Mouse (Mus musculus) embryonic facial prominence, embryonic 13.5 days (tissue): ENCODE measurements at regions not wholly inside any gene's neighbourhood (a gene's known extent, or its start where the extent isn't known, plus 50 kb on each side); places are given as distances from the start of the nearest gene placed in this dataset.

Source experiments
- ATAC-seq: fragments of 200-750 bp; cut with Nextera tagmentation; 2 replicates; pipeline ENCODE4 v1.8.0; 2017; ENCODE audit warnings: low read depth; ENCODE audit not compliant: insufficient number of reproducible peaks, insufficient read depth, low FRiP score, low TSS enrichment
- H3K27ac ChIP-seq: fragments of 300-500 bp; sonication (generic); 2 replicates; pipeline ENCODE4 v1.5.1; 2015; ENCODE audit warnings: moderate library complexity, mild to moderate bottlenecking, inconsistent platforms
- H3K27me3 ChIP-seq: fragments of 300-500 bp; sonication (generic); 2 replicates; pipeline ENCODE4 v1.6.1; 2015; ENCODE audit warnings: mild to moderate bottlenecking, inconsistent platforms
- H3K36me3 ChIP-seq: fragments of 300-500 bp; sonication (generic); 2 replicates; pipeline ENCODE4 v1.6.1; 2015; ENCODE audit warnings: mild to moderate bottlenecking, inconsistent platforms
- H3K4me1 ChIP-seq: fragments of 300-500 bp; sonication (generic); 2 replicates; pipeline ENCODE4 v1.6.1; 2015; ENCODE audit warnings: inconsistent platforms
- H3K4me2 ChIP-seq: fragments of 300-500 bp; sonication (generic); 2 replicates; pipeline ENCODE4 v1.6.1; 2015; ENCODE audit warnings: moderate library complexity, mild to moderate bottlenecking, inconsistent platforms
- H3K4me3 ChIP-seq: fragments of 300-500 bp; sonication (generic); 2 replicates; pipeline ENCODE4 v1.5.1; 2015; ENCODE audit warnings: mild to moderate bottlenecking, inconsistent platforms
- H3K9ac ChIP-seq: fragments of 300-500 bp; sonication (generic); 2 replicates; pipeline ENCODE4 v1.6.1; 2015; ENCODE audit warnings: mild to moderate bottlenecking, inconsistent platforms
- H3K9me3 ChIP-seq: fragments of 300-500 bp; sonication (generic); 2 replicates; pipeline ENCODE4 v1.6.1; 2016; ENCODE audit warnings: inconsistent platforms
- WGBS: fragments of 180-500 bp; shearing (Covaris S2); methylation state at CpG from one replicate; pipeline ENCODE4 v1.1.7; 2015; ENCODE audit warnings: mixed read lengths; 5-methylcytosine and 5-hydroxymethylcytosine counted together

DNA sequence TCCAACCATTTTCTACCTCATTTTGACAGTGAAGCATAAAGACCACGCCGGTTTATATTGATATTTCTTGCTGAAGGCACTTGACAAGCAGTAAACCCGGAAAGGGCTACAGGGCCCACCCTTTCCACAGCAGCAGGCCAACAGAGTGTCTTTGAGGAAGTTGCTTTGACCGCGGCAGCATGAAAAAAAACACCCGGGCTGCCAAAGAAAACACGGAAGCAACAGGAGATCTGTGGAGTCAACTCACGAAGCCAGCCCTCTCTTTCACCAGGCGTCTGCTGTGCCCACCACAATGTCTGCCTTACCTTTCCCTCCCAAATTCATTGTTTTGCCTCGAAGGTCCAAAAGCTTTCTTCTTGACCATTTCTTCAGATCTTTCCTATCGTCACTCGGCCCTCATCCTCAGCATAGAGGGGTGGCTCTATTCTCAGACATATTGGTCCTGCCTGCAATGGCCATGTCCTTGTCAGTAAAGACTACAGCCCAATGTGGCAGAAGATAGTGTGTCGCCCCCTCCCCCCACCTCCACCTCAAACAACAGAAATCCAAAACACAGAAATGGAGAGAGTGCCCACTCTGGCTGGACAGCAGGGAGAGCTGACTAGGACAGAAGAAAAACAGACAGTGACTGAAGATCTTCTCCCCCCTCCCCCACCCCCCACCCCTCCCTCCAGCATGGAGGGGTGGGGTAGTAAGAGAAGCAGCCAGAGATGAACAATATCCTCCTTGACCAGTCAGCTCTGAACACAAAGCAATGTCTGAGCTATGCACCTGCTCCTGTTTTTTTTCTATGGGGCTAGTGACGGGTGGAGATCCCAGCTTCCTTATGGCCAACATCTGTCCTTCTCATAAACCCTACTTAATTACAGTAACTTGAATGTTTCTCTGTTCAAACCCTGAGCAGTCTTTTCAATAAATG, 82.8 kb upstream of the Tmc1 start:
- Histone ChIP-seq H3K4me3 (no peak overlapping the region), H3K27ac (no peak overlapping the region), H3K9me3 (no peaks in the 10 kb centered on the region), H3K9ac (no peak overlapping the region), H3K27me3 (no peaks in the 10 kb centered on the region), H3K4me2 (no peak overlapping the region), H3K36me3 (no peaks in the 10 kb centered on the region), H3K4me1 (0 out of 2 replicates have a peak, but pooled peaks cover 8% of the 10 kb centered on the region)
- ATAC-seq = 0 out of 2 replicates have a peak, but pooled peaks have one; percentile 26
- WGBS = 59% methylated on average over 14 of the region's 14 CpGs

DNA sequence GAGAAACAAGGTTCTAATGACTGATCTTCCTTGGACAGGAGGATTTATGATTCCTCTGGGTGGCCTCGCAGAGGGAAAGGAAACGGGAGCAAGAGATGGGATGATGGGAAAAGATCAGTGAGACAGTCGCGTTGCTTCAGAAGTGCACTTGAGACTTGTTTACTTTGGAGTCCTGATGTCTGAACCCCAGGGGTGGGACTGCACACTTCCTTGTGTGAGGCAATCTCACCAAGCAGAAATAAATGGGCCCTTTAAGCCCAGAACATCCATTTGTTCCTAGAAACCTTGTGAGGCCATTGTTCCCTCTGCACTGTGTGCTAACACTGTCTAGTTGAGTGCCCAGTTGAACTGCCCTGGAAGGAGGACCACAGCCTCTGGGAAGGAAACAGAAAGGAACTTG, 81.5 kb upstream of the Tmc1 start:
- H3K4me2 ChIP-seq = no peak overlapping the region
- WGBS = 84% methylated on average over 4 of the region's 4 CpGs
- no peaks in the 10 kb centered on the region for H3K27me3 ChIP-seq
- H3K9ac ChIP-seq = no peak overlapping the region
- no peak overlapping the region for H3K4me3 ChIP-seq
- no peak overlapping the region for H3K27ac ChIP-seq
- H3K36me3 ChIP-seq = no peaks in the 10 kb centered on the region
- ATAC-seq = no peak
- H3K4me1 ChIP-seq = 0 out of 2 replicates have a peak, but pooled peaks cover 8% of the 10 kb centered on the region
- no peaks in the 10 kb centered on the region for H3K9me3 ChIP-seq

- Histone ChIP-seq H3K27me3 (no peaks in the 10 kb centered on the region), H3K36me3 (no peaks in the 10 kb centered on the region), H3K4me2 (no peak overlapping the region), H3K9me3 (no peaks in the 10 kb centered on the region), H3K9ac (no peak overlapping the region), H3K4me3 (no peak overlapping the region), H3K27ac (no peak overlapping the region), H3K4me1 (0 out of 2 replicates have a peak, but pooled peaks cover 8% of the 10 kb centered on the region)
- WGBS = 89% methylated on average over 3 of the region's 3 CpGs
- no peak for ATAC-seq
Observed at GRCm38 (mm10) chr19:21033991-21034390, 80.0 kb upstream of the Tmc1 start.

DNA sequence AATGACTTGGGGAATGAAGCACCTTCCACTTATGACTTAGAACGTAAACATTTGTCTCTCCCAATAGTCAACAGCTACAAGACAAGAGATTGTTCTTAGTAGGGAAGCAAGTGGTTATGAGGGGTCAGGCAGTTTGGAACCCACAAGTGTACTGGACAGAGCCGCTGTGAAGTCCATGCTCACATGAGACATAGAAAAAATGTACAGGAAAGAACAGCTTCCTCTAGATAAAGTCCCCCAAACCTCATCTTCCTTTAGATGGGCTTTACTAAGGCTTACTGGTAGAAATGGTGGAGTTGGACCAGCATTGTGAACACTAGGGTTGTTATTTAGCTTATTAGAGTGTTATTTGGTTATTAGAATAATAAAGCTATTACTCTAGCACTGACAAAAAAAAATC, 78.6 kb upstream of the Tmc1 start:
- no peak for ATAC-seq
- Histone ChIP-seq H3K36me3 (no peaks in the 10 kb centered on the region), H3K9me3 (no peaks in the 10 kb centered on the region), H3K9ac (no peak overlapping the region), H3K27me3 (no peaks in the 10 kb centered on the region), H3K27ac (no peak overlapping the region), H3K4me1 (0 out of 2 replicates have a peak, but pooled peaks cover 8% of the 10 kb centered on the region), H3K4me2 (no peak overlapping the region), H3K4me3 (no peak overlapping the region)
- WGBS = 88% methylated on average over 2 of the region's 2 CpGs

DNA sequence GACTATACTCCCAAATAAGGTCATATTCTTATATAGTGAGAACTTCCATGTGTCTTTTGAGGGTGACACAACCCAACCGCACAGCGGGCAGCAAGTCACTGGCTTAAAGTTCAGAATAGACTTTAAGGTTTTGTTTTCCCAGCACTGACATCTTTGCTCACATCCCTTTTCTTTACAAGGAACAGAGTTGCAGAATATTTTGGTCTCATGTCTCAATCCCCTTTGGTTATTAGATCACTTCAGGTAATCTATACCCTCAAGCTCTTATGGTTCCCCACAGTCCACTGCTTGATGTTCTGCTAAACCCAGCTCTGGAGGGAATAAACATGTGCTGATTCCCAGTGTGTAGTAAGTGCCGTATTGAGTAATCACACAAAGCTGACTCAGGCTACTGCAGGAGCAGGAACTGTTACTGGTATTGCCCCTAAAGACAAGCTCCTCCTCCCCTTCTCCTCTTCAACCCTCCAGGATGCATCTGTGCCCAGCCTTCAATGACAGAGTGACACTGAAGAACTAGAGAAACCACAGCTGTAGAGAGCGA, 77.8 kb upstream of the Tmc1 start:
- Histone ChIP-seq H3K4me3 (no peak overlapping the region), H3K27ac (no peak overlapping the region), H3K36me3 (no peaks in the 10 kb centered on the region), H3K27me3 (no peaks in the 10 kb centered on the region), H3K9me3 (no peaks in the 10 kb centered on the region), H3K9ac (no peak overlapping the region), H3K4me1 (0 out of 2 replicates have a peak, but pooled peaks cover 5% of the 10 kb centered on the region), H3K4me2 (no peak overlapping the region)
- 85% methylated on average over 4 of the region's 4 CpGs for WGBS
- no peak for ATAC-seq

GRCm38 (mm10) chr19:21030971-21031370, 77.0 kb upstream of the Tmc1 start:
- no peaks in the 10 kb centered on the region for H3K27me3 ChIP-seq
- no peak overlapping the region for H3K4me2 ChIP-seq
- WGBS = 69% methylated on average over 5 of the region's 5 CpGs
- no peaks in the 10 kb centered on the region for H3K36me3 ChIP-seq
- no peak overlapping the region for H3K27ac ChIP-seq
- no peak overlapping the region for H3K9ac ChIP-seq
- ATAC-seq = no peak
- H3K4me3 ChIP-seq = no peak overlapping the region
- no peaks in the 10 kb centered on the region for H3K4me1 ChIP-seq
- no peaks in the 10 kb centered on the region for H3K9me3 ChIP-seq

GRCm38 (mm10) chr19:21028981-21029380, 75.0 kb upstream of the Tmc1 start:
- Histone ChIP-seq H3K27ac (no peak overlapping the region), H3K4me1 (no peaks in the 10 kb centered on the region), H3K27me3 (no peaks in the 10 kb centered on the region), H3K9ac (no peak overlapping the region), H3K4me3 (no peak overlapping the region), H3K4me2 (no peak overlapping the region), H3K9me3 (no peaks in the 10 kb centered on the region), H3K36me3 (no peaks in the 10 kb centered on the region)
- no peak for ATAC-seq
- WGBS = 90% methylated on average over 3 of the region's 3 CpGs

DNA sequence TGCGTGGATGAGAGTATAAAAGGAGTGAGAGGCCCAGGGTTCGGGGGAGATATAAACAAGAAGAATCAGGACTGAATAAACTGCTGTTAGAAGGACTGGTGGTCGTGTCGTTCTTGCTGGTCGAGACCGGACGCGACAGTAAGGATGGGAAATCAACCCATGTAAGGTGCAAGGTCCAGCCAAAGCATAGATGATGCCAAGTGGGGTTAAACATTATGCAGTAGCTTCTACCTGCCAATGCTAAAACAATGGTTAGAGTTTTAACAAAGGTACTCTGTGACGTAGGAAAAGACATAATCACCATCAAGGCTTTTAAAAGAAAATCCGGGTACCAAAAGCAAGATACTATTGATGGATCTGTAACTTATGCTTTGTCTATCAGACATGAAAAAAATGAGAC, 58.4 kb upstream of the Tmc1 start:
- 85% methylated on average over 9 of the region's 10 CpGs for WGBS
- no peak for ATAC-seq
- Histone ChIP-seq H3K9me3 (0 out of 2 replicates have a peak, but pooled peaks cover under 1% of the 10 kb centered on the region), H3K27ac (no peak overlapping the region), H3K4me2 (no peak overlapping the region), H3K4me1 (no peaks in the 10 kb centered on the region), H3K27me3 (no peaks in the 10 kb centered on the region), H3K36me3 (no peaks in the 10 kb centered on the region), H3K4me3 (no peak overlapping the region), H3K9ac (no peak overlapping the region)

DNA sequence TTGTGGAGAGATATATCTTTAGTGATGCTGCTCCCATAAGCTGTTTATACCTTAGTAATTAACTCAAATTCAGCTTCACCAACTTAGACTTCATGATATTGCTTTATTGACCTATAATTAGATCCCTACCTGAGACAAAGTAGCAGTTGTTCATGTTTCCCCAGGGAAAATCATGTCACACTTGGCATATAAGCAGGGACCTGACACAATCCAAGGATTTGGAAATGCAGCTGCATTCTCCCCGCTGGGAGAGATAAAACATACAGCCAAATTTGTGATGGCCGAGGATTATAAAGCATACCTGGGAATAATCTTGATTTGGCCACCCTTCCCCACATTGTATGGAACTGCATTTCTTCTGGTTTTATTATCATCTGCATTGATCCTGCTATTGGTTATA, 55.6 kb upstream of the Tmc1 start:
- no peak overlapping the region for H3K9ac ChIP-seq
- H3K9me3 ChIP-seq = peaks cover 4% of the 10 kb centered on the region; the same call in 1 of the 2 replicates
- H3K4me1 ChIP-seq = no peaks in the 10 kb centered on the region
- no peaks in the 10 kb centered on the region for H3K36me3 ChIP-seq
- H3K27me3 ChIP-seq = no peaks in the 10 kb centered on the region
- no peak overlapping the region for H3K27ac ChIP-seq
- WGBS = 88% methylated on average over 2 of the region's 2 CpGs
- H3K4me3 ChIP-seq = no peak overlapping the region
- no peak for ATAC-seq
- H3K4me2 ChIP-seq = no peak overlapping the region

DNA sequence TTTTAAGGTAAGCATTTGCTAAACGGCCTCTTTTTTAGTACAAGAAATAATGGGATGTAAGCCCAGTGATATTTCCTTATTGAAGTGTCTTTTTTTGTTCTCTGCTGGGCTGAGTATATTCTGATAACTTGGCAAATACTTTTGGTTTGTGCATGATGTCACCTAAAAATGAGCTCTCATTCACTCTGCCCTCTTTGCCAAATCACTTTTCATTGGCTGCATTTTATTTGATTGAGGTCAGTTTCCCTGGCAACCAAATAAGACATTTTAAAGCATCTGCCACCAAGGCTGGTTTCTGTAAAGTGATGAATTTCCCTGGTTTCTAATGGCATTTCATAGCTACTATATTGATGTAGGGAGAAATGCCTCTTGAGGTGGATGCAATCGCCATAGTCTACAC, 50.4 kb upstream of the Tmc1 start:
- no peak for ATAC-seq
- Histone ChIP-seq H3K9me3 (peaks cover 8% of the 10 kb centered on the region; the same call in 1 of the 2 replicates), H3K4me2 (no peak overlapping the region), H3K4me3 (no peak overlapping the region), H3K9ac (no peak overlapping the region), H3K27ac (no peak overlapping the region), H3K27me3 (no peaks in the 10 kb centered on the region), H3K4me1 (no peaks in the 10 kb centered on the region), H3K36me3 (no peaks in the 10 kb centered on the region)
- 89% methylated on average over 2 of the region's 2 CpGs for WGBS
